Mouse (Mus musculus): ENCODE results near the gene Dgkg. TPM values are rescaled to one million over a fixed set of nuclear protein-coding genes. Genes with fewer than 3 reads are reported as not detected.

Gene Dgkg
- polyA plus RNA-seq, 1 experiment = 0.40 TPM

DNA sequence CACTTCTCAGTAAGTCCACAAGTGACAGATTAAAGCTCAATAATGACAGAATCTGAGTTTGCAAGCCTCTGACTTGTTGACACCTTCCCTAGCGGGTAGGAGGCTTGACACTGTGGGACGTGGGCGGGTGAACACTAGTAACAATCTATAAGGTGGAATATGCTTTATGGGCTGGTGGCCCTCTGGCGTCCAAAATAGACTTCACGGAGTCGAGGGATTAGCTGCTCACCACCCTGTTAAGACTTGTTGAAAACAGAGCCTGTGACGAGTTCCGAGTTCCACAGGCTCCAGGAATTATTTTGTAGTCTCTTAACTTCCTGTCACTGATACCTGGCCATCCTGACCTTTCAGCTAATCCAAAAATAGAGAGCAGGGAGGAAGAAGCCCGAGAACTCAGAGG lies 104.7 kb downstream of the Dgkg start:
- no peak for TF ChIP-seq CTCF (IDR thresholded peaks at IDR 0.05; ENCODE audit: extremely low read depth, insufficient read depth, insufficient read length, insufficient replicate concordance)
- no peak for TF ChIP-seq POLR2A (IDR thresholded peaks at IDR 0.05; ENCODE audit: low read depth, low read length)
- H3K27me3 ChIP-seq (ENCODE audit: control insufficient read depth, insufficient read depth, low read length) = no peaks in the 10 kb centered on the region
- H3K36me3 ChIP-seq (ENCODE audit: control insufficient read depth, insufficient read depth, low read length) = no peaks in the 10 kb centered on the region
- 77% methylated on average over 9 of the region's 9 CpGs for WGBS
- no peak overlapping the region for H3K4me3 ChIP-seq (ENCODE audit: extremely low read depth, insufficient read depth, insufficient read length)
- no peak overlapping the region for H3K27ac ChIP-seq (ENCODE audit: insufficient read depth, low read length)
- H3K4me1 ChIP-seq (ENCODE audit: control insufficient read depth, insufficient read depth, insufficient read length) = peaks cover 6% of the 10 kb centered on the region; the same call in 1 of the 2 replicates
- no peak for DNase-seq (ENCODE audit: low read depth in 1 of 2, low spot score in 2 of 2)

DNA sequence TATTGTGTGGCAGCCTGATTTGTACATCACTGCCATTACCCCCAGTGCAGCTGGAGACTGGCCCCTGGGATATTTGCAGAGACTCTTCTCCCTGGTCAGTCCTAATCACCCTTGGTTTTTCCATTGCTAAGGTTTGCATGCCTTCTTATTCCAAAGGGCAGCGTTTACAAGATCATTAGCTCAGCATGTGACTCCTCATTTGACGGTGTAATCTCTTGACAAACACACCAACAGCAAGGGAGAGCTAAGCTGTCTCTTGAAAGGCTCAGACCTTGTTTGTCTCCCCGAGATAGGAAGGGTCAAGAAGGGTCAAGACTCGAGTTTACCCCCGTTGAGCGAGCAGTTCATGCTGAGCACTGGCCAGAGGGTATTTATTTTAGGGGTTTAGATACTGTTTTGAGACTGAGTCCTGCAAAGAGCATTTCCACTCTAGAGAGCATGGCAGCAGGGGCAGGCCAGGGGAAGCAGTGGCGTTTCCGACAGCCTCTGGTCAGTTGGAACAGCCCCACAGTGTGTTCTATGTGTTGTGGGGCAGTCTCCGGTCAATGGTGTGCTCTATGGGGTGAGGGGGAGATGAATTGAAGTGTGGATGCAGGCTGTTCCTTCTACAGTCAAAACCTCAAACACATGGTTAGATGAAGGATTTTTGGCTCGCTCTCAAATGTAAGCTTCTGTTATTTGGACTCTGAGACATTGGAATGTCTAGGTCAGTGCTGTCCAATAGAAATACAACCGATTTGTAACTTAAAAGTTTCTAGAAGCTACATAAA lies 105.6 kb downstream of the Dgkg start:
- Histone ChIP-seq H3K4me3 (ENCODE audit: extremely low read depth, insufficient read depth, insufficient read length) (no peak overlapping the region), H3K27ac (ENCODE audit: insufficient read depth, low read length) (no peak overlapping the region), H3K36me3 (ENCODE audit: control insufficient read depth, insufficient read depth, low read length) (no peaks in the 10 kb centered on the region), H3K4me1 (ENCODE audit: control insufficient read depth, insufficient read depth, insufficient read length) (peaks cover 10% of the 10 kb centered on the region; the same call in 1 of the 2 replicates), H3K27me3 (ENCODE audit: control insufficient read depth, insufficient read depth, low read length) (no peaks in the 10 kb centered on the region)
- WGBS = 82% methylated on average over 11 of the region's 11 CpGs
- DNase-seq (ENCODE audit: low read depth in 1 of 2, low spot score in 2 of 2) = no peak
- TF ChIP-seq POLR2A (IDR thresholded peaks at IDR 0.05; ENCODE audit: low read depth, low read length) (no peak), CTCF (IDR thresholded peaks at IDR 0.05; ENCODE audit: extremely low read depth, insufficient read depth, insufficient read length, insufficient replicate concordance) (no peak)

- no peak overlapping the region for H3K27ac ChIP-seq (ENCODE audit: insufficient read depth, low read length)
- 83% methylated on average over 5 of the region's 5 CpGs for WGBS
- DNase-seq (ENCODE audit: low read depth in 1 of 2, low spot score in 2 of 2) = no peak
Measured at GRCm38 (mm10) chr16:22549346-22549745, 107.7 kb downstream of the Dgkg start.

GRCm38 (mm10) chr16:22548167-22549080 lies 108.6 kb downstream of the Dgkg start:
- no peak overlapping the region for H3K27ac ChIP-seq (ENCODE audit: insufficient read depth, low read length)
- peak; percentile 56 to 81 for DNase-seq (ENCODE audit: low read depth in 1 of 2, low spot score in 2 of 2)
- H3K27me3 ChIP-seq (ENCODE audit: control insufficient read depth, insufficient read depth, low read length) = no peaks in the 10 kb centered on the region
- TF ChIP-seq CTCF (IDR thresholded peaks at IDR 0.05; ENCODE audit: extremely low read depth, insufficient read depth, insufficient read length, insufficient replicate concordance) (peak; percentile 87), POLR2A (IDR thresholded peaks at IDR 0.05; ENCODE audit: low read depth, low read length) (no peak)
- H3K4me1 ChIP-seq (ENCODE audit: control insufficient read depth, insufficient read depth, insufficient read length) = peaks cover 21% of the 10 kb centered on the region; the same call in 1 of the 2 replicates
- no peaks in the 10 kb centered on the region for H3K36me3 ChIP-seq (ENCODE audit: control insufficient read depth, insufficient read depth, low read length)
- H3K4me3 ChIP-seq (ENCODE audit: extremely low read depth, insufficient read depth, insufficient read length) = peak overlapping the region; percentile 58; the same call in 1 of the 2 replicates
- 8% methylated on average over 26 of the region's 26 CpGs for WGBS

More at GRCm38 (mm10) chr16:22549346-22549745, 107.7 kb downstream of the Dgkg start:
- Histone ChIP-seq H3K36me3 (ENCODE audit: control insufficient read depth, insufficient read depth, low read length) (no peaks in the 10 kb centered on the region), H3K27me3 (ENCODE audit: control insufficient read depth, insufficient read depth, low read length) (no peaks in the 10 kb centered on the region), H3K4me1 (ENCODE audit: control insufficient read depth, insufficient read depth, insufficient read length) (peaks cover 21% of the 10 kb centered on the region; the same call in 1 of the 2 replicates), H3K4me3 (ENCODE audit: extremely low read depth, insufficient read depth, insufficient read length) (no peak overlapping the region)
- no peak for TF ChIP-seq CTCF (IDR thresholded peaks at IDR 0.05; ENCODE audit: extremely low read depth, insufficient read depth, insufficient read length, insufficient replicate concordance)
- no peak for TF ChIP-seq POLR2A (IDR thresholded peaks at IDR 0.05; ENCODE audit: low read depth, low read length)

DNA sequence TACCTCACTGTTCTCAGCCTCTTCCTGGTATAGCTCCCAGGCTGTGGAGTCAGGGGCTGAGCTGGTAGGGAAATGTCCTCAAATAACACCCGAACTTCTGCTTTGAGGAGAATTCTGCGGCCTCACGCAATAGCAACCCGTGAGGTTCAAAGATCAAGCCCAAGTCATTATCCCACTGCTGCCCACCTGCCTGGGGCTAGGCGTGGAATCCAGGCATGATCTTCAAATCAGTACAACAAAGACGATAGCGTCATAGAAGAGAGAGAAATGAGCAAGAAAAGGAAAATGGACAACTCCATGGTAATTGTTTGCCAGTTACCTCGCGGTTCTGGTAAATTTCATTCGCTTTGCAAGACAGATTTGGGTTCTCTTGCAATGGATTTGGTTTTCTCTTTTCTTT lies 109.3 kb downstream of the Dgkg start:
- no peak for DNase-seq (ENCODE audit: low read depth in 1 of 2, low spot score in 2 of 2)
- no peak for TF ChIP-seq POLR2A (IDR thresholded peaks at IDR 0.05; ENCODE audit: low read depth, low read length)
- TF ChIP-seq CTCF (IDR thresholded peaks at IDR 0.05; ENCODE audit: extremely low read depth, insufficient read depth, insufficient read length, insufficient replicate concordance) = no peak
- H3K36me3 ChIP-seq (ENCODE audit: control insufficient read depth, insufficient read depth, low read length) = no peaks in the 10 kb centered on the region
- WGBS = 31% methylated on average over 10 of the region's 10 CpGs
- no peak overlapping the region for H3K4me3 ChIP-seq (ENCODE audit: extremely low read depth, insufficient read depth, insufficient read length)
- H3K4me1 ChIP-seq (ENCODE audit: control insufficient read depth, insufficient read depth, insufficient read length) = peaks cover 21% of the 10 kb centered on the region; the same call in 1 of the 2 replicates
- no peaks in the 10 kb centered on the region for H3K27me3 ChIP-seq (ENCODE audit: control insufficient read depth, insufficient read depth, low read length)
- no peak overlapping the region for H3K27ac ChIP-seq (ENCODE audit: insufficient read depth, low read length)

GRCm38 (mm10) chr16:22545799-22546198 lies 111.2 kb downstream of the Dgkg start:
- TF ChIP-seq POLR2A (IDR thresholded peaks at IDR 0.05; ENCODE audit: low read depth, low read length) (no peak), CTCF (IDR thresholded peaks at IDR 0.05; ENCODE audit: extremely low read depth, insufficient read depth, insufficient read length, insufficient replicate concordance) (no peak)
- Histone ChIP-seq H3K36me3 (ENCODE audit: control insufficient read depth, insufficient read depth, low read length) (no peaks in the 10 kb centered on the region), H3K27me3 (ENCODE audit: control insufficient read depth, insufficient read depth, low read length) (no peaks in the 10 kb centered on the region), H3K4me3 (ENCODE audit: extremely low read depth, insufficient read depth, insufficient read length) (no peak overlapping the region), H3K27ac (ENCODE audit: insufficient read depth, low read length) (peak overlapping the region; percentile 58), H3K4me1 (ENCODE audit: control insufficient read depth, insufficient read depth, insufficient read length) (peaks cover 21% of the 10 kb centered on the region; the same call in 1 of the 2 replicates)
- peak in 1 of 2 experiments; percentile 20 for DNase-seq (ENCODE audit: low read depth in 1 of 2, low spot score in 2 of 2)
- WGBS = 8% methylated on average over 8 of the region's 8 CpGs

Data from spleen, adult 2 months (tissue).